Mouse (Mus musculus): ENCODE data around the gene Mindy1. TPM values are rescaled to one million over a fixed set of nuclear protein-coding genes. Genes with fewer than 3 reads are reported as not detected.
A peak's percentile ranks its signal among the peaks of the same experiment; 100 is the strongest.

Gene Mindy1
- total RNA-seq, 1 experiment from 2014 or later: 45.4 TPM

DNA sequence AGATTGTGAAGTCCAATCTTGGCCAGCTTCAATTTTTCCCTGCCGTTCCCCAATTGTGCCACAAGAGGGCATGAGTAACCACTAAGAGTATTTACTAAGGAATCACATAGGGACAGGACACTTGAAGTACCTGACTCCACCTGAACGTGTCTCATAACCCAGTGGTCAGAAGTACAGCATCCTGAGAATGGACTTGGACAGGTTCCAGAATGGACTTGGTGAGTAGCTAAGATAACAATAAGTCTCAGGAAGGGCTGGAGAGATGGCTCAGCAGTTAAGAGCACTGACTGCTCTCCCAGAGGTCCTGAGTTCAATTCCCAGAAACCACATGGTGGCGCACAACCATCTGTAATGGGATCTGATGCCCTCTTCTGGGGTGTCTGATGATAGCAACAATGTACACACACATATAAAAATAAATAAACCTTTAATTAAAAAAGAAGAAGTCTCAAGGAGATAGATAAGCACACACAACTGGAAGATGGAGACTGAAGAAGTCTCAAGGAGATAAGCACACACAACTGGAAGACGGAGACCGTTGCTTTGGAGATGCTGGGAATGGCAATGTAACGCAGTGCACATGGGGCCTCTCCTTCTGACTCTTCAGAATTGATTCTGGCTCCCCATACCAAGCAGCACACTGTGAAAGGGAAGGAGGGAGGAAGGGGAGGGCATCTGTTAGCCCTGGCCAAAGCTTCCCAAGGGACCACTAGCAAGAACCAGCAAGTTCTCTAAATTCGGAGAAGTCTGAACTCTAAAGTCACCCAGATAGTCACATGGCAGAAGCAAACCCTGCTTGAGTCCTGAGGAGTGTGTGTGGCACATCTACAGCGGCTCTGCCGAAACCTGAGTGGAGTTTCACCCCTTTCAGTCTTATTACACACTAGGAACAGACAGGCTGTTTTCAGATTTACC is 30.1 kb downstream of the Mindy1 start:
- peak in 1 of 2 experiments; percentile 21; a peak in 1 of 4 replicates for ATAC-seq (replicated peaks in 1 of 2; ENCODE audit: insufficient read depth in 1 of 2, low FRiP score in 2 of 2, low TSS enrichment in 1 of 2, low read depth in 1 of 2, poor library complexity in 2 of 2, severe bottlenecking in 2 of 2)

GRCm38 (mm10) chr3:95312623-95313022 is 31.5 kb downstream of the Mindy1 start:
- ATAC-seq (replicated peaks in 1 of 2; ENCODE audit: insufficient read depth in 1 of 2, low FRiP score in 2 of 2, low TSS enrichment in 1 of 2, low read depth in 1 of 2, poor library complexity in 2 of 2, severe bottlenecking in 2 of 2): peak; percentile 51 to 71

- ATAC-seq (replicated peaks in 1 of 2; ENCODE audit: insufficient read depth in 1 of 2, low FRiP score in 2 of 2, low TSS enrichment in 1 of 2, low read depth in 1 of 2, poor library complexity in 2 of 2, severe bottlenecking in 2 of 2): no peak
These were observed 32.3 kb downstream of the Mindy1 start for GRCm38 (mm10) chr3:95313476-95313875.

DNA sequence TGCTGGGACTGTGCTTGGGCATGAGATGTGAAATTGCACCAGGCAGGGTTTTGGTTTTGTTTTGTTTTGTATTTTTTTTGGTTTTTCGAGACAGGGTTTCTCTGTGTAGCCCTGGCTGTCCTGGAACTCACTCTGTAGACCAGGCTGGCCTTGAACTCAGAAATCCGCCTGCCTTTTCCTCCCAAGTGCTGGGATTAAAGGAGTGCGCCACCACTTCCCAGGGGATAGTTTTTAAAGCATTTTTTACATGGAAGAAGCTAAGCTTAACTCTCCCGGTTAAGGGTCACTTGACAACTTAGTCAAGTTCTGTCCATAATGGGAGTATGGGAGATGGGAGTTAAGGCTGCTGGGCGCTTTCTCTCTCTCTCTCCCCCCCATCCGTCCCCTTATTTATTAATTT is 32.9 kb downstream of the Mindy1 start:
- ATAC-seq (replicated peaks in 1 of 2; ENCODE audit: insufficient read depth in 1 of 2, low FRiP score in 2 of 2, low TSS enrichment in 1 of 2, low read depth in 1 of 2, poor library complexity in 2 of 2, severe bottlenecking in 2 of 2): no peak

GRCm38 (mm10) chr3:95314486-95315093 is 33.4 kb downstream of the Mindy1 start, which contains the start of gene Cers2:
Gene Cers2, plus strand, starts transcription at chr3:95314791.
- ATAC-seq (replicated peaks in 1 of 2; ENCODE audit: insufficient read depth in 1 of 2, low FRiP score in 2 of 2, low TSS enrichment in 1 of 2, low read depth in 1 of 2, poor library complexity in 2 of 2, severe bottlenecking in 2 of 2): no peak

DNA sequence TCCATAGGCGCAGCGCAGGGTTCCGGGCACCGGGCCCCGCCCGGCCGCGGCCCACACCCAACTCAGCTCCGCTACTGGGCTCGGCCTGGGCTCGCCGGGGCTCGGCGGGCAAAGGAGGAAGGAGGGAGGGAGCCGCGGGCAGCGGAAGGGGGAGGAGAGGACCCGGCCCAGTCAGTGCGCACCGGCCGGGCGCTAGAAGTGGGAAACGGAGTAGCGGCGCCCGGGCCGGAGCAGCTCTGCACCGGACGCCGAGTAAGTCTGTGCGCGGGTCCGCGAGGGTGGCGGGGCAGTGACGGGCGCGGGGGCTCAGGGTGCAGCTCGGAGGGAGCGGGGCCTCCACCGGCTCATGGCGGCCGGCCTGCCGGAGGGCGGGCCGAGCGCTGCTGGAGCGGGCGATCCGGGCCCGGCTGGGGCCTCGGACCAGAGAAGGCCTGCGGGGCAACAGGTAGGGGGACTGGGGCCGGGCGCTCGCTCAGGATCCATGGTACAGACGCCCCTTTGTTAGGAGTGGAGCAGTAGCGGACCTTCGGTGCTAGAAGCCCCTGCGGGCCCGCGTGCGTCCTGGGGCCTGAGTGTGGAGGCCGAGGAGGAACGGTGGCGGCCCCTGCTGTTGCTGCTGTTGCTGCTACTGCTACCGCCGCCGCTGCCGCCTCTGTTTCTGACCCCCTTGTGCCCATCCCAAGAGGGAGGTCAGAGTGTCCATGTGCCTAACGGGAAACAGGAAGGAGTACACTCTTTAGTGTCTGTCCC is 34.1 kb downstream of the Mindy1 start:
- ATAC-seq (replicated peaks in 1 of 2; ENCODE audit: insufficient read depth in 1 of 2, low FRiP score in 2 of 2, low TSS enrichment in 1 of 2, low read depth in 1 of 2, poor library complexity in 2 of 2, severe bottlenecking in 2 of 2): peak; percentile 60 to 66

DNA sequence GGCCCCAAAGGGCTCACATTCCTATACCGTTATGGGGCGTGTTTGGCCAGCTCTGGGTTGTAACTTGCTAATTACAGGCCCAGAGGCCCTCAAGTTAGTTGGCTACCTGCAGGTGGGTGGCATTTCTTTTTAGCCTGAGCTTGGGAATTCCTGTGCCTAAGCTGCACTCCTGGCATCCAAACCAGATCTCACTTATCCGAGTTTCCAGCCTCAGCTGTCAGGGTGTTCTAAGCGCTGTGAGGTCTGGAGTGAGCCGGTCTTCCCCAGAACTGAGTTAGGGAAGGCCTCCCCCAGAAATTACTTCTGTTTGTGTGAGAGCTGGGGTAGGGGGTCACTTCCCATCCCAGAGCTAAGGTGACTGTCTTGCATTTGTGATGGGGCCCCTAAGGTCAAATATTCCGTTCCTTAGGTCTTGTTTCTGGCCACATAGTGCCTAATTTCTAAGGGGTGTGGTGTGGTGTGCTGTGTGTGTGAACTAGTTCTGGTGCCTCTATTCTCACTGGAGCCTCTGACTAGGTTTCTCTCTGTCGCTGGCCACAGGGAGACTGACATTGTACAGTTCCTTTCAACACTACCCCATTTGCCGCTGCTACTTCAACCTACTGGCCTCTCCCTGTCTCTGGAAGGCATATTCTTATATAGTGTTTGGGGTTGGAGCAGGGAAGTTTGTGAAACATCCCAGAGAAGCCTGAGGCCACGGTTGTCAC is 34.9 kb downstream of the Mindy1 start:
- ATAC-seq (replicated peaks in 1 of 2; ENCODE audit: insufficient read depth in 1 of 2, low FRiP score in 2 of 2, low TSS enrichment in 1 of 2, low read depth in 1 of 2, poor library complexity in 2 of 2, severe bottlenecking in 2 of 2): 0 out of 4 replicates have a peak, but pooled peaks of 1 of the 2 experiments have one; percentile 1

DNA sequence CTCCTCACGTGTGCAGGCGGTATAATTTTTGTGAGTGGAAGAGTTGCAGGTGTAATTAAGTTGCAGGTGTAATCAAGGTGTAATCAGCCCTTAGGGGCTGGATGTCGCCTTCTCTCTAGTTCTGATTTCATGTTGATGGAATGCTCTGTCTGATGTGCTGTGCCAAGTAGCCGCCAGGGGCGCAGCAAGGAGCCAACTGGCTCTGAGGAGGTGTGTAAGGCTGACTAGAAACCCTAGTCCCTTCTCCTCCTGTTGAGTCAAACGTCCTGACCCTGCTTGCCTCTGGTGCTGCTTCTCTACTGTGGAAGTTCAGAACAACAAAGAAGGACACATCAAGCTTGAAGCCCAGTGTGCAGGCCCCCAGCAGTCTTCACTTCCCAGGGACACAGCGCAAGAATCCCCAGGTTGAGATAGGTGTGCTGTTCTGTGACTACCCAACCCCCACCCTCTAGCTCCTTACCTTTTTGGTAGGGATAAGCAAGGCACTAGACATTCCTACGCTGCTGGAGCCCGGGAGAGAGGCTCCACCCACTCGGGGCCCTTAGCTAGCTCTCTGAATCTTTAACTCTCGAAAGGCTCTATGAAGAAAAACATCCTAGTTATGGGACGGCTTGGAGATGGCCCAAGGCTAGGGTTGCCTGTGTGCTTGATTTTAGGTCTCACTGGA is 36.4 kb downstream of the Mindy1 start:
- ATAC-seq (replicated peaks in 1 of 2; ENCODE audit: insufficient read depth in 1 of 2, low FRiP score in 2 of 2, low TSS enrichment in 1 of 2, low read depth in 1 of 2, poor library complexity in 2 of 2, severe bottlenecking in 2 of 2): peak; percentile 31 to 43; a peak in 2 of 4 replicates

DNA sequence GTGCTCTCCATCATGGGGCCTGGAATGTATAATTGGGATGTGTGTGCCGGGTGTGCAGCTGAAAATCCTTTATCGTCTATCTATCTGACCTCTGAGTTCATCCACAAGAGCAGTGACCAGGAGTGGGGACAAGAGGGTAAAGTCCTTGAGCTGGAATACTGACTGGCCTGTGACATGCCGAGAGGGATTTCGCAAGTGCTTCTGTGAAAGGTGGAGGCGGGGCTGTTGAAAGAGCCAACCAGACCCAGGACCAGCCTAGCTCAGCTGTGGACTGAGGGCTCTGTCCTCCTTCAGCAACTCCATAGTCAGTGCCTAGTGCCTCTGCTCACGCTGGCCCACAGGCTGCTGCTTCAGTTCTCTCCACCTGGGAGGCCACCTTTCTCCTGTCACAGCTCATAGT is 37.4 kb downstream of the Mindy1 start:
- 0 out of 4 replicates have a peak, but pooled peaks of 1 of the 2 experiments have one; percentile 1 for ATAC-seq (replicated peaks in 1 of 2; ENCODE audit: insufficient read depth in 1 of 2, low FRiP score in 2 of 2, low TSS enrichment in 1 of 2, low read depth in 1 of 2, poor library complexity in 2 of 2, severe bottlenecking in 2 of 2)

GRCm38 (mm10) chr3:95319110-95319509 is 38.0 kb downstream of the Mindy1 start:
- ATAC-seq (replicated peaks in 1 of 2; ENCODE audit: insufficient read depth in 1 of 2, low FRiP score in 2 of 2, low TSS enrichment in 1 of 2, low read depth in 1 of 2, poor library complexity in 2 of 2, severe bottlenecking in 2 of 2): no peak

DNA sequence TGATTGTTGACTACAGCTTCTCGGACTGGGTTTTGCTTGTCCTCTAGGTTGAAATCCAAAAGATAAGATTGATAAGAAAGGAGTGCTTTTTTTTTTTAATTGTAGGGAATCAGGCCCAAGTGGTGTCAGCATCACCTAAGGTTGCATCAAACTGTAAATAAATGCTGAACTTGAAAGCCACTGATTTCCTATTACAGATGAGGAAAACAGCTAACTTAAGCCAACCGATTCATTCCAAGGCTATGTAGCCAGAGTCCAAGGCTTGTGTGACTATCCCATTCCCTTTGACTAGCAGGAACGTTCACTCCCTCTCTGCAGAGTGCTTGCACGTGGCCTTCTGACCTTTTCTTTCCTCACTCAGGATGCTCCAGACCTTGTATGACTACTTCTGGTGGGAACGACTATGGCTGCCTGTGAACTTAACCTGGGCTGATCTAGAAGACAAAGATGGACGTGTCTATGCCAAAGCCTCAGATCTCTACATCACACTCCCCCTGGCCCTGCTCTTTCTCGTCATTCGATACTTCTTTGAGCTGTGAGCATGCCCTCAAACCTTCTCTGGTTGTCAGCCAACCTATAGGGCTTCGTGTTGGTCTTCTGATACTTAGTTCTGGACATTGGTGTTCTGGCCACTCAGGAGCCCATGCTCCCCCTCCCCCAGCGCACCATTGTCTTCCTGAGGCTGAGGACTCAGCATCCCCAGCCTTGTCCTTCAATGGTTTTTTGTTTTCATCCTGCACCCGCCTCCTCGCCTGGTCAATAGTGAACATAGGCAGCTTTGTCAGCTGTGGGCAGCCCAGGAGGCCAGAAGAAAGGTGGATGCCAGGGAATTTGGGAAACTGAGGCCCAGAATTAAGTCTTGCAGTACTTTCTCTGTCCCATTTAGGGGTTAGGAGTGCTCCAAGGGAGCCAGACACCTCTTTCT is 38.8 kb downstream of the Mindy1 start:
- no peak for ATAC-seq (replicated peaks in 1 of 2; ENCODE audit: insufficient read depth in 1 of 2, low FRiP score in 2 of 2, low TSS enrichment in 1 of 2, low read depth in 1 of 2, poor library complexity in 2 of 2, severe bottlenecking in 2 of 2)

DNA sequence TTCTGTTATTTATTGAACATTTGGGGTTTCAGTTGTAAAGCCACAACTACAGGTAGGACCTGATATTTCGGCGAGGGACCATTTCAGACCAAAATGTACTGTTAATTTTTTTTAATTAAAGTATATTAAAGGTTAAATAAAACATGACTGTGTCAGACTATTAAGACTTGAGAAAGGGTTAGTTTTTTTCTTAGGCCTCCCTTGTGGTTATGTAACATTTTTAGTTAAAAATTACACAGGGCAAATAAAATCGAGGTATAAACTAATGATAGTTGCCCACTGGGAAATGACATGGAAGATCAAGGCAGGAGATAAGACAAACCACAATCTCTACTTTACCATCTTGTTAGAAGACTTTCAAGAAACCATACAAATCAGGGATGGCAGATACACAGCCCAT is 42.3 kb downstream of the Mindy1 start:
- ATAC-seq (replicated peaks in 1 of 2; ENCODE audit: insufficient read depth in 1 of 2, low FRiP score in 2 of 2, low TSS enrichment in 1 of 2, low read depth in 1 of 2, poor library complexity in 2 of 2, severe bottlenecking in 2 of 2): no peak

GRCm38 (mm10) chr3:95324454-95325144 is 43.5 kb downstream of the Mindy1 start:
- ATAC-seq (replicated peaks in 1 of 2; ENCODE audit: insufficient read depth in 1 of 2, low FRiP score in 2 of 2, low TSS enrichment in 1 of 2, low read depth in 1 of 2, poor library complexity in 2 of 2, severe bottlenecking in 2 of 2): 0 out of 4 replicates have a peak, but pooled peaks of 1 of the 2 experiments have one; percentile 34

- no peak for ATAC-seq (replicated peaks in 1 of 2; ENCODE audit: insufficient read depth in 1 of 2, low FRiP score in 2 of 2, low TSS enrichment in 1 of 2, low read depth in 1 of 2, poor library complexity in 2 of 2, severe bottlenecking in 2 of 2)
These were observed 47.8 kb downstream of the Mindy1 start for GRCm38 (mm10) chr3:95328803-95329404.

DNA sequence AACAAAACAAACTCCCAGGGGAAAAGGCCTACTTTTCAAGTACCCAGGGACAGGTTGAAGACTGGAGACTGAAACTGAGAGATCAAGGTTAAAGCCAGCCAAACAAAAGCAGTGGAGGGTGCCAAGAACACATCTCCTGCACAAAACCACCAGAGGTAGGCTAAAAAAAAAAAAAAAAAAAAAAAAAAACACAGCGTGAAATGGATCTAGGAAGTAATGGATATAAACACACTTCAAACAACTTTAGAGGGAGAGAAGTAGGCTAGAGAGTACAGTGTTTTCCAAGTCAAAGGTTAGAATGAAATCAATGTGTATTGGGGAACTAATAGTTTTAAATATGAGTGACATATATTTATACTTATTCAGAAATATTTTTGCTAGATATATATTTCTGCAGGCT is 50.4 kb downstream of the Mindy1 start:
- no peak for ATAC-seq (replicated peaks in 1 of 2; ENCODE audit: insufficient read depth in 1 of 2, low FRiP score in 2 of 2, low TSS enrichment in 1 of 2, low read depth in 1 of 2, poor library complexity in 2 of 2, severe bottlenecking in 2 of 2)

All from hematopoietic stem cell, adult 5-6 weeks (primary cell).